Mouse (Mus musculus) ES-Bruce4 (cell line): ENCODE measurements around the gene Baz2b.

Experiments used
- CTCF ChIP-seq: IDR thresholded peaks from one replicate; pipeline ENCODE4 v1.8.1; 2011; ENCODE audit warnings: low read depth, low read length
- EP300 ChIP-seq: IDR thresholded peaks from 2 replicates; pipeline ENCODE4 v1.6.1; 2011; ENCODE audit warnings: low read depth, low read length; ENCODE audit not compliant: insufficient read depth
- POLR2A ChIP-seq: IDR thresholded peaks from one replicate; pipeline ENCODE4 v1.8.1; 2011; ENCODE audit warnings: low read length; ENCODE audit not compliant: insufficient read depth

DNA sequence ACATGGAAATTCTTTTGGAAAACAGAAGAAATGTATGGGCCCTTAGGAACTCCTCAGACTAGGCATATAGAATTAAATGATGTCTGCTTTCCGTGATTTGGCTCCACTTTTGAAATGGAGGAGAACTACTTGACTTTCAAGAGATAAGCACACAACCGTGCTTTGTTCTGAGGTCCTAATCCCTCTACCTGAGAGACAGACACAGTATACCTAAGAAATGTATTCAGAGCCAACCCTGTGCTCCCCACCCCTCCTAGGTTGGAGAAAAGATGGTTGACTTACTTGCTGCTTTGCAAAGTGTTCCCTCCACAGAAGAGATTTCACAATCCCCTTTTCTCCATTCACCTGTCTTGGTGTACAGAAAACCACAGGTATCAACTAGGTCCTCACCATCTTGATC, 47.1 kb upstream of the Baz2b start:
- TF ChIP-seq CTCF (no peak), POLR2A (no peak), EP300 (no peak)
